Mouse (Mus musculus) kidney, postnatal 0 days (tissue): ENCODE measurements around the gene Draxin. TPM values are rescaled to one million over a fixed set of nuclear protein-coding genes. Genes with fewer than 3 reads are reported as not detected.
A peak's percentile ranks its signal among the peaks of the same experiment; 100 is the strongest.

Source experiments
- ATAC-seq: fragments of 200-750 bp; cut with Nextera tagmentation; replicated peaks from 2 replicates; pipeline ENCODE4 v1.8.0; 2017; ENCODE audit warnings: low read depth, moderate number of reproducible peaks, moderate TSS enrichment, moderate library complexity; ENCODE audit not compliant: low FRiP score
- DNase-seq: peaks from one replicate; pipeline ENCODE4 v3.0.0-alpha.2; 2016; ENCODE audit warnings: low spot score
- H3K27ac ChIP-seq: fragments of 300-500 bp; sonication (generic); 2 replicates; pipeline ENCODE4 v1.5.1; 2014; ENCODE audit warnings: mild to moderate bottlenecking
- H3K27me3 ChIP-seq: fragments of 300-500 bp; sonication (generic); 2 replicates; pipeline ENCODE4 v1.6.1; 2014; ENCODE audit warnings: low read length, mixed read lengths; ENCODE audit not compliant: insufficient read depth
- H3K36me3 ChIP-seq: fragments of 300-500 bp; sonication (generic); 2 replicates; pipeline ENCODE4 v1.6.1; 2014; ENCODE audit warnings: low read length, mixed read lengths; ENCODE audit not compliant: insufficient read depth
- H3K4me1 ChIP-seq: fragments of 300-500 bp; sonication (generic); replicated peaks from 2 replicates; pipeline ENCODE4 v1.6.1; 2014; ENCODE audit warnings: antibody characterized with exemption, low read length, mixed read lengths; ENCODE audit not compliant: insufficient read depth
- H3K4me2 ChIP-seq: fragments of 300-500 bp; sonication (generic); 2 replicates; pipeline ENCODE4 v1.6.1; 2014; ENCODE audit warnings: mild to moderate bottlenecking, low read length, moderate library complexity, mixed read lengths
- H3K4me3 ChIP-seq: fragments of 300-500 bp; sonication (generic); replicated peaks from 2 replicates; pipeline ENCODE4 v1.5.1; 2014; ENCODE audit warnings: low read depth, low read length
- H3K9ac ChIP-seq: fragments of 300-500 bp; sonication (generic); 2 replicates; pipeline ENCODE4 v1.6.1; 2014; ENCODE audit warnings: low read depth, low read length
- H3K9me3 ChIP-seq: fragments of 300-500 bp; sonication (generic); replicated peaks from 2 replicates; pipeline ENCODE4 v1.6.1; 2016; ENCODE audit warnings: low read length, inconsistent platforms, mixed read lengths
- CTCF ChIP-seq: IDR thresholded peaks from 2 replicates; pipeline ENCODE4 v1.5.1; 2016; ENCODE audit warnings: antibody characterized with exemption, low read depth, mild to moderate bottlenecking, moderate library complexity
- WGBS: fragments of 180-500 bp; shearing (Covaris S2); extraction: QIAGEN DNeasy Blood & Tissue Kit; methylation state at CpG from one replicate; pipeline ENCODE4 v1.1.7; 2014; 5-methylcytosine and 5-hydroxymethylcytosine counted together
- polyA plus RNA-seq: library from polyadenylated mRNA; unstranded; fragments of >200 nt; fragmentation: Nextera tagmentation; extraction: Ambion mirVana; gene quantifications from 2 replicates; pipeline ENCODE4 v1.2.1, GENCODE M21; 2015

The Draxin gene
- polyA plus RNA-seq, 1 experiment from 2014 or later, result 0.14 TPM

- Histone ChIP-seq H3K9me3 (no peaks in the 10 kb centered on the region), H3K36me3 (0 out of 2 replicates have a peak, but pooled peaks cover 11% of the 10 kb centered on the region), H3K4me3 (no peak overlapping the region), H3K27me3 (no peaks in the 10 kb centered on the region), H3K4me2 (no peak overlapping the region), H3K4me1 (peaks cover 13% of the 10 kb centered on the region), H3K9ac (no peak overlapping the region), H3K27ac (no peak overlapping the region)
- TF ChIP-seq CTCF, result no peak
- ATAC-seq (no peak), DNase-seq (no peak)
- WGBS, result 87% methylated on average over 4 of the region's 4 CpGs
Observed at GRCm38 (mm10) chr4:148154006-148154405, 23.5 kb upstream of the Draxin start.

- no peak overlapping the region for H3K9ac ChIP-seq
- H3K4me2 ChIP-seq, result no peak overlapping the region
- no peak for TF ChIP-seq CTCF
- WGBS, result 79% methylated on average over 5 of the region's 5 CpGs
- 0 out of 2 replicates have a peak, but pooled peaks cover 11% of the 10 kb centered on the region for H3K36me3 ChIP-seq
- H3K4me3 ChIP-seq, result no peak overlapping the region
- peaks cover 14% of the 10 kb centered on the region for H3K4me1 ChIP-seq
- no peaks in the 10 kb centered on the region for H3K27me3 ChIP-seq
- H3K9me3 ChIP-seq, result no peaks in the 10 kb centered on the region
- DNase-seq (no peak), ATAC-seq (no peak)
- H3K27ac ChIP-seq, result peak overlapping the region; percentile 92; the same call in 1 of the 2 replicates
Observed at GRCm38 (mm10) chr4:148152547-148152946, 22.0 kb upstream of the Draxin start.

GRCm38 (mm10) chr4:148151267-148152168 lies 21.0 kb upstream of the Draxin start, which contains the start of gene Fbxo6:
Fbxo6 (minus strand) TSS chr4:148152140.
- Histone ChIP-seq H3K4me1 (peaks cover 14% of the 10 kb centered on the region), H3K4me2 (peak within 1 kb of the TSS; percentile 96), H3K27ac (peak within 1 kb of the TSS; percentile 92), H3K9me3 (no peaks in the 10 kb centered on the region), H3K4me3 (peak within 1 kb of the TSS; percentile 63), H3K27me3 (no peaks in the 10 kb centered on the region), H3K36me3 (0 out of 2 replicates have a peak, but pooled peaks cover 9% of the 10 kb centered on the region), H3K9ac (peak within 1 kb of the TSS; percentile 76)
- TF ChIP-seq CTCF, result peak; percentile 76
- ATAC-seq (peak; percentile 90), DNase-seq (peak; percentile 95)
- under 1% methylated on average over 44 of the region's 67 CpGs for WGBS

- Histone ChIP-seq H3K4me1 (peaks cover 14% of the 10 kb centered on the region), H3K4me2 (peak overlapping the region; percentile 96), H3K4me3 (peak overlapping the region; percentile 63), H3K9ac (peak overlapping the region; percentile 76), H3K36me3 (0 out of 2 replicates have a peak, but pooled peaks cover 5% of the 10 kb centered on the region), H3K9me3 (no peaks in the 10 kb centered on the region), H3K27ac (peak overlapping the region; percentile 92), H3K27me3 (no peaks in the 10 kb centered on the region)
- 20% methylated on average over 3 of the region's 3 CpGs for WGBS
- no peak for DNase-seq
- TF ChIP-seq CTCF, result no peak
- no peak for ATAC-seq
Observed at GRCm38 (mm10) chr4:148150953-148151266, 20.4 kb upstream of the Draxin start.

GRCm38 (mm10) chr4:148150242-148150641 lies 19.7 kb upstream of the Draxin start:
- no peaks in the 10 kb centered on the region for H3K9me3 ChIP-seq
- H3K27ac ChIP-seq, result peak overlapping the region; percentile 92
- no peak overlapping the region for H3K9ac ChIP-seq
- no peak overlapping the region for H3K4me3 ChIP-seq
- WGBS, result 32% methylated on average over 7 of the region's 7 CpGs
- H3K4me2 ChIP-seq, result no peak overlapping the region
- peak; percentile 83 for DNase-seq
- ATAC-seq, result no peak
- H3K4me1 ChIP-seq, result peaks cover 14% of the 10 kb centered on the region
- peaks cover 8% of the 10 kb centered on the region; the same call in 1 of the 2 replicates for H3K36me3 ChIP-seq
- no peak for TF ChIP-seq CTCF
- H3K27me3 ChIP-seq, result no peaks in the 10 kb centered on the region

- ATAC-seq (no peak), DNase-seq (no peak)
- no peak overlapping the region for H3K9ac ChIP-seq
- peak overlapping the region; percentile 57 for H3K27ac ChIP-seq
- H3K4me3 ChIP-seq, result no peak overlapping the region
- 29% methylated on average over 12 of the region's 12 CpGs for WGBS
- H3K4me2 ChIP-seq, result peak overlapping the region; percentile 11; the same call in 1 of the 2 replicates
- no peaks in the 10 kb centered on the region for H3K27me3 ChIP-seq
- H3K36me3 ChIP-seq, result peaks cover 10% of the 10 kb centered on the region; the same call in 1 of the 2 replicates
- no peaks in the 10 kb centered on the region for H3K9me3 ChIP-seq
- H3K4me1 ChIP-seq, result peaks cover 14% of the 10 kb centered on the region
- TF ChIP-seq CTCF, result no peak
Observed at GRCm38 (mm10) chr4:148149540-148149939, 19.0 kb upstream of the Draxin start.
